In the genomic region with DNA sequence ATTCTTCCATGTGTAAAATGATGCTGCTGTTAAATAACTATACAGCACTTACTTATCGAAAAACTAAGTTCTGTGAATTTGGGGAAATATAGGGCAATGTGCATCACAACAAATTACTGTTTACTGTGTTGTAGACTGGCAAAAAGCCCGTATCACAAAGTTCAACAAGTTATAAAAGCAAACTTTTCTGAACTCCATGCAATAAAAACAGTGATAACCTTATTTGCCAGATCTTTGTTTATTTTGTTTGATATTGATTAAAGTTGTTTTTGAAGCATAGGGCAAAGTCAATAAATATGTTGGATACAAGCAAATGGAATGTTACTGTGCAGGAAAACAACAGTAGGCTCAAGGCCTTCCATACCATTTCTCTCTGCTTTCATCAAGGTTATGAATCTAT, we compare ENCODE assay signal across 50 mouse cellular contexts. TPM values are rescaled to one million over a fixed set of nuclear protein-coding genes. Genes with fewer than 3 reads are reported as not detected.
"Had no signal": no experiment of that assay in that cellular context is flagged by ENCODE, and none has a peak within 500 bp of the region (broad histone marks: within the 10 kb centered on the region; RNA-seq: fewer than 3 reads in every experiment).

No protein-coding gene starts in this region.

- H3K4me1 ChIP-seq: heart, embryonic 10.5 days; heart, embryonic 12.5 days; heart, embryonic 13.5 days; heart, embryonic 15.5 days; hindbrain, embryonic 10.5 days; hindbrain, embryonic 12.5 days; hindbrain, embryonic 13.5 days; hindbrain, embryonic 15.5 days; intestine, embryonic 15.5 days; kidney, embryonic 15.5 days had no signal

- H3K9me3 ChIP-seq: heart, embryonic 10.5 days; heart, embryonic 13.5 days; heart, embryonic 15.5 days; hindbrain, embryonic 10.5 days; hindbrain, embryonic 12.5 days; hindbrain, embryonic 13.5 days; hindbrain, embryonic 15.5 days; intestine, embryonic 15.5 days; kidney, embryonic 15.5 days had no signal

- H3K27me3 ChIP-seq: heart, embryonic 12.5 days; heart, embryonic 13.5 days; heart, embryonic 15.5 days; hindbrain, embryonic 12.5 days; hindbrain, embryonic 13.5 days; hindbrain, embryonic 15.5 days; intestine, embryonic 15.5 days; kidney, embryonic 15.5 days had no signal

- H3K4me3 ChIP-seq: heart, embryonic 10.5 days; heart, embryonic 12.5 days; heart, embryonic 13.5 days; heart, embryonic 15.5 days; hindbrain, embryonic 10.5 days; hindbrain, embryonic 12.5 days; hindbrain, embryonic 13.5 days; hindbrain, embryonic 15.5 days; intestine, embryonic 15.5 days; kidney, embryonic 15.5 days; layer of hippocampus, adult 2 months had no signal

- H3K36me3 ChIP-seq: heart, embryonic 10.5 days; heart, embryonic 12.5 days; heart, embryonic 13.5 days; heart, embryonic 15.5 days; hindbrain, embryonic 10.5 days; hindbrain, embryonic 12.5 days; hindbrain, embryonic 13.5 days; hindbrain, embryonic 15.5 days; intestine, embryonic 15.5 days; kidney, embryonic 15.5 days had no signal

- ATAC-seq: hindbrain, embryonic 16.5 days; hindbrain, postnatal 0 days; inflammation-experienced regulatory T-cells, adult 6 months; intestine, embryonic 15.5 days; intestine, embryonic 16.5 days; intestine, postnatal 0 days had no signal

- H3K9ac ChIP-seq: heart, embryonic 12.5 days; heart, embryonic 13.5 days; heart, embryonic 15.5 days; hindbrain, embryonic 12.5 days; hindbrain, embryonic 13.5 days; hindbrain, embryonic 14.5 days; hindbrain, embryonic 15.5 days; intestine, embryonic 15.5 days; kidney, embryonic 15.5 days had no signal

- H3K27ac ChIP-seq: heart, embryonic 10.5 days; heart, embryonic 13.5 days; heart, embryonic 15.5 days; hindbrain, embryonic 10.5 days; hindbrain, embryonic 12.5 days; hindbrain, embryonic 13.5 days; hindbrain, embryonic 14.5 days; hindbrain, embryonic 15.5 days; hindbrain, postnatal 0 days; intestine, embryonic 15.5 days; kidney, embryonic 15.5 days; kidney, postnatal 0 days; layer of hippocampus, adult 2 months had no signal

- H3K4me2 ChIP-seq: heart, embryonic 11.5 days; heart, embryonic 12.5 days; heart, embryonic 13.5 days; heart, embryonic 15.5 days; hindbrain, embryonic 12.5 days; hindbrain, embryonic 13.5 days; hindbrain, embryonic 14.5 days; hindbrain, embryonic 15.5 days; intestine, embryonic 15.5 days; kidney, embryonic 15.5 days had no signal

- DNase-seq: heart, postnatal 10 days; heart, postnatal 14 days; heart, postnatal 36 days; heart, postnatal 4 days; kidney, adult 11 months; kidney, adult 18-20 months; kidney, adult 2 months; kidney, adult 8-10 months; kidney, adult 9 months; kidney, postnatal 10 days; kidney, postnatal 14 days; kidney, postnatal 25 days; kidney, postnatal 36 days; kidney, postnatal 4 days; layer of hippocampus, adult 9-11 months; layer of hippocampus, postnatal 36 days had no signal

RNA-seq across cellular contexts. Expression of a gene that starts 2.8 kb away (rescaled TPM):
- total RNA-seq: heart, postnatal 10 days; heart, postnatal 14 days; heart, postnatal 25 days; heart, postnatal 36 days; heart, postnatal 4 days; hematopoietic stem cell, adult 5-6 weeks; hindbrain, postnatal 0 days; layer of hippocampus, adult 18-20 months; layer of hippocampus, adult 2 months; layer of hippocampus, postnatal 10 days; layer of hippocampus, postnatal 14 days; layer of hippocampus, postnatal 25 days; layer of hippocampus, postnatal 36 days; left cerebral cortex, adult 18-20 months had no signal
- polyA plus RNA-seq: heart, embryonic 10.5 days; heart, embryonic 11.5 days; heart, embryonic 12.5 days; heart, embryonic 13.5 days; heart, embryonic 14.5 days; heart, embryonic 15.5 days; heart, embryonic 16.5 days; heart, postnatal 0 days; hindbrain, embryonic 10.5 days; hindbrain, embryonic 11.5 days; hindbrain, embryonic 12.5 days; hindbrain, embryonic 13.5 days; hindbrain, embryonic 14.5 days; hindbrain, embryonic 15.5 days; hindbrain, embryonic 16.5 days; hindbrain, postnatal 0 days; inflammation-experienced regulatory T-cells, adult 6 months; intestine, embryonic 14.5 days; intestine, embryonic 15.5 days; intestine, embryonic 16.5 days; intestine, postnatal 0 days; kidney, adult 2 months; kidney, embryonic 14.5 days; kidney, embryonic 15.5 days; kidney, embryonic 16.5 days; kidney, postnatal 0 days; large intestine, adult 2 months had no signal
